Mouse (Mus musculus) layer of hippocampus, adult 2 months (tissue): ENCODE data around the gene H1fnt. TPM values are rescaled to one million over a fixed set of nuclear protein-coding genes. Genes with fewer than 3 reads are reported as not detected.

Experiments
- DNase-seq, 2 experiments: peaks; one replicate each; pipeline ENCODE4 v3.0.0; 2022; ENCODE audit warnings: low spot score in 2 of 2
- H3K27ac ChIP-seq: fragments of 200-600 bp; 2 replicates; pipeline ENCODE4 v1.8.1; 2022
- H3K4me3 ChIP-seq: fragments of 200-600 bp; 2 replicates; pipeline ENCODE4 v1.8.1; 2022; ENCODE audit warnings: mild to moderate bottlenecking
- CTCF ChIP-seq: fragments of 200-600 bp; conservative IDR thresholded peaks from 2 replicates; pipeline ENCODE4 v1.8.1; 2022; ENCODE audit warnings: antibody characterized with exemption, mild to moderate bottlenecking, moderate library complexity
- long read RNA-seq, 2 experiments: library from polyadenylated mRNA; stranded (forward); transcript quantifications; one replicate each; pipeline ENCODE4 v2.0.0; 2021; ENCODE audit warnings: borderline mapping rate in 2 of 2
- total RNA-seq, 2 experiments: library from RNA; stranded (reverse); gene quantifications; 2 replicates each; pipeline ENCODE4 v1.2.3; 2021

H1fnt gene
- not detected for total RNA-seq
- long read RNA-seq, experiment 1: 0 reads
- long read RNA-seq, experiment 2: 0 reads

DNA sequence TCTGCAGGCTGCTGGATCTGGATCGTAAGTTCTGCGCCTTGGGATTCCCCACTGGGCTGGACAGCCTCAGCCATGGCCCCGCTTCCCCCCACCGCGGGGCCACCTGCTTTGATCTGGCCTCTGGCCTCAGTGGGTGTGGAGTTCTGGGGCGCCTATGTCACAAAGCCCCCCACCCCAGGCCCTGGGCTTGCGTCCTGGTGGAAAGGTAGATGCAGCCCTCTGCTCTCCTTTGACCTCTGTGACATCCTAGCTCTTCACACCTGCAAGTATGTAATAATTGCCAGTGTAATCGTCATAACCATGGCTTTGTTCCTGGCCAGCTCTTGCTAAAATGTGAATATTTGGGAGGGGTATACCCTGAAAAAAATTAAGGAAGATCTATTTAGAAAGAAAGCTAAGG, at the start of gene H1fnt:
TSS of gene H1fnt (minus strand) at position 101 of the 400 bp plus-strand sequence.
- TF ChIP-seq CTCF: no peak

DNA sequence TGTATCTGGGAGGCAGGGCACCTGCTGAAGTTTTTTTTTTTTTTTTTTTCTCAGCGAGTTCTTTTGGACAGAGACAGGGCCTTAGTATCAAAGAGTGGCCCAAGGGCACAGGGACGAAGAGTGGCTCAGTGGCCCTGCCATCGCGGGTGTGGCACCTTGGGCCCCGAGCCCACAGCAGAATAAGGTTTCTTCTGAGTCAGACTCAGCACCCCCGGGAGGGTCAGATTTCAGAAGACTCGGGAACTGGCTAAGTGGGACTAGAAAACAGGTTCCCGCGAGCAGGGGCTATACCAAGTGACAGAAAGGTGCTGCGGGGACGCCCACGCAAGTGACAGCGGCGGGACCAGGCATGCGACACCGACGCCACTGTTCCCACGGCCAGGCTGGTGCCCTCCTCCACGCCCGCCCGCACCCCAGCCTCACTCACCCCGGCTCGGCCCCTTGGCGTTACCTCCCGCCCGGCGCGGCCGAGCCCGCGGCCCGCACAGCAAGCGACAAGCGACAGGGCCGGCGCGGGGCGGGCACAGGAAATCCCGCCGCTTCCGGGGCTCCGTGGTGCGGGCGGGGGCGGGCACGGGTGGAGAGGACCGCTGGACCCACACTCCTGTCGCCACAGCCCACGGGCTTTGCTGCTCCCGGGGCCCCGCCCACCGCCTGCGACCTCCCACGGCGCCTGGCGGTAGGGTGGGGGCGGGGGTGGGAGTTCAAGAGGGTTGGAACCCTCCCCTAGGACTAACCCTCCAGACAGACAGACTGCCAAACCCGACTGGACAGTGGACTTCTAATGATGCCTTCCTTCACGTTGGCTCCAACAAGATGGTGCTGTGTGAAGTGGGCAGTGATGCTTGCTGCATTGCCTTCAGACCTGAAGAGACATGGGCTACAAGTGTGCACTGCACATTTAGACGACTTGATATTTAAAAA, 38.8 kb upstream of the H1fnt start, which contains the start of gene Zfp641:
TSS of gene Zfp641 (minus strand) at position 534 of the 924 bp plus-strand sequence.
- peak within 1 kb of the TSS; percentile 72 for H3K4me3 ChIP-seq
- no peak for TF ChIP-seq CTCF
- H3K27ac ChIP-seq: peak within 1 kb of the TSS; percentile 86
- DNase-seq: peak; percentile 17 to 42

More for the DNA sequence above, at the start of gene H1fnt:
- no peak for DNase-seq
- Histone ChIP-seq H3K27ac (no peak within 1 kb of the TSS), H3K4me3 (no peak within 1 kb of the TSS)

DNA sequence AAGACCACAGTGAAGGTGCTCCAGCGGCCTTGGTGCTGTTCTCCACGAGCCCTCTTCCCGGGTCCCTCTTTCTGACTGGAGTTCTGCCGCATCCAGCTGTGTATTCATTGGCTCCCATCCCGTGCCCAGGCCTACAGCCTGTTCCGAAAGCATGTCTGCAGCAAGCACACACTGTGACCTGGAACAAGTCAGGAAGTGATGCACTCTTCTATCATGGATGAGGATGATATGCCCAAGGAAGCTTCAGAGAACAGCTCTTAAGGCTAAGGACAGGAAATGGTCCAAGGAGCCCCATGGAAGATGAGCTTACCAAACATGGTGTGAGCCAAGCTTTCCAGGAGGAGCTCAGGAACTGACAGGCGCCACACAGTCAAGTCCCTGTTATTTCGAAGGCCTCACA, 36.6 kb upstream of the H1fnt start:
- no peak for DNase-seq
- TF ChIP-seq CTCF: no peak
- H3K27ac ChIP-seq: no peak overlapping the region
- no peak overlapping the region for H3K4me3 ChIP-seq

DNA sequence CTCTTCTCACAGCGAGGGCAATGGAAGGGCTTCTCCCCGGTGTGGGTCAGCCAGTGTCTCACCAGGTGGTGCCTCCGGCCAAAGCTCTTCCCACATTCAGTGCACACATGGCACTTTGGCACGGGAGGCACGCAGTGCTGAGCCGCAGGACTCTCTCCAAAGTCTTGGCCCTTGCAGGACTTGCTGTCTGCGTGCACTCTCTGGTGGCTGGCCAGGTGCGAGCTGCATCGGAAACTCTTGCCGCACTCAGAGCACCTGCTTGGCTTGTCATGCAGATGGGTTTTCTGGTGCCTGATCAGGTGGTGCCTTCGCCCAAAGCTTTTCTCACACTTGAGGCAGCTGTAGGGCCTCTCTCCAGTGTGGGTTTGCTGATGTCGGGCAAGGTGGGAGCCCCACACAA, 31.5 kb upstream of the H1fnt start:
- DNase-seq: no peak
- H3K27ac ChIP-seq: no peak overlapping the region
- TF ChIP-seq CTCF: no peak
- no peak overlapping the region for H3K4me3 ChIP-seq

DNA sequence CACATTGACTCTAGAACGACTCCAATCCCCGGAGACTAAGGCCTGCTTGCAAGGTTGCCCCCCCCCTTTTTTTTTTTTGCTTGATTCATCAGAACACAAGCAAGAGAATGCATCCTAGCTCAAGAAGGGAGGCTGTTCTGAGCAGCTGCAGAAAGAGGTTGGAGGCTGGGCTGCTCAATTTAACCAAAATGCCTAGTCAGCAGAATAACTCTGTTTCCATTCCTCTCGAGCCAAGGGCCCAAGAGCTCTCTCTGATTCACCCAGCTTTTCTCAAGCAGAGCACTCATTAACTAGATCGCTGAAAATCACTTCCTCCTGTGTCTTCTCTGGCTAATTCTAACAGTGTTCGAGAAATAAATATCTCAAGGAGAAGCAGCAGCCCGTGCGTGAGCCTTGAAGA, 29.3 kb upstream of the H1fnt start:
- TF ChIP-seq CTCF: no peak
- DNase-seq: peak in 1 of 2 experiments; percentile 11
- Histone ChIP-seq H3K27ac (no peak overlapping the region), H3K4me3 (no peak overlapping the region)

DNA sequence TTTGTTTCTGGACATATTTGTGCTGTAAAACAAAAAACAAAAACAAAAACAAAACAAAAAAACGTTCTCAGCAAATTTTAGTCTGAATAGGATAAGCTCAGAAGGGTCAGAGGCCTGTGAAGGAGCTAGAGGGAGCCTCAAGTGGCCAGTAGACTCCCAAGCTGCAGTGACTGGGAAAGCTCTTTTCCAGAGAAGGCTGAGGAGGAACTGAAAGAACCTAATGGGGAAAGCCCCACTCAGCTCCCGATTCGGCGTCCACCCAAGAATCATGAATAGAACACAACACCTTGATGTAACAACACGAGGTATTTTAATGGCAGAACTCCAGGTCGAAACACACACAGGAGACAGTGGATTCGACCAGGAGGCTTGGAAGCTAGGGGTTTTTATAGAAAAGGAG, 683 bp upstream of the H1fnt start:
- H3K4me3 ChIP-seq: no peak overlapping the region
- no peak overlapping the region for H3K27ac ChIP-seq
- TF ChIP-seq CTCF: no peak
- DNase-seq: no peak

DNA sequence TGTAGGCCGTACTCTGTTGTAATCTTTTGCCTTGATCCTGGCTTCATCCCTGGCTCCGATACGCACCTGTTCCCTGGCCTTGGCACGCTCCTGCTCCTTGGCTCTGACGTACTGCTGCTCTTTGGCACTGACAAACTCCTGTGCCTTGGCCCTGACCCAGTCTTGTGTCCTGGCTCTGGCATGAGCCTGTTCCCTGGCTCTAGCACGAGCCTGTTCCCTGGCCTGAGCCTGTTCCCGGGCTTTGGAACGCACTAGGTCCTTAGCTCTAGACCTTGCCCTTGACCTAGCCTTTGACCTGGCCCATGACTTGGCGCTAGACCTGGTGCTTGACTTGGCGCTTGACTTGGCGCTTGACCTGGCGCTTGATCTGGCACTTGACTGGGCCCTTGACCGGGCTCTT, 822 bp downstream of the H1fnt start:
- Histone ChIP-seq H3K27ac (no peak overlapping the region), H3K4me3 (no peak overlapping the region)
- no peak for DNase-seq
- no peak for TF ChIP-seq CTCF

DNA sequence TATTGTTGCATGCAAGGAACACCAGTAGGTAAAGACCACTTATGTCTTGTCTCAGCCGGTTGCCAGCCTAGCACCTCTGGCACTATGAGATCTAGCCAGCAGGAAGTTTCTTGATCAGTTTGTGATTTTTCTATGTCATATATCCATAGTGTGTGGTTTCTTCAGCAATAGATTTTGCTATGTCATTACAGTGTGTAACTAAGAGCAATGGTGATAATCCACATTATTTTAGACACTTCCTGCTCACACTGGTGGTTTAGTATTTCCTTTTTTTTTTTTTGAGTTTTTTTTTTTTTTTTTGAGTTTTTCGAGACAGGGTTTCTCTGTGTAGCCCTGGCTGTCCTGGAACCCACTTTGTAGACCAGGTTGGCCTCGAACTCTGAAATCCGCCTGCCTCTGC, 21.7 kb downstream of the H1fnt start:
- no peak for TF ChIP-seq CTCF
- H3K4me3 ChIP-seq: no peak overlapping the region
- DNase-seq: no peak
- no peak overlapping the region for H3K27ac ChIP-seq

DNA sequence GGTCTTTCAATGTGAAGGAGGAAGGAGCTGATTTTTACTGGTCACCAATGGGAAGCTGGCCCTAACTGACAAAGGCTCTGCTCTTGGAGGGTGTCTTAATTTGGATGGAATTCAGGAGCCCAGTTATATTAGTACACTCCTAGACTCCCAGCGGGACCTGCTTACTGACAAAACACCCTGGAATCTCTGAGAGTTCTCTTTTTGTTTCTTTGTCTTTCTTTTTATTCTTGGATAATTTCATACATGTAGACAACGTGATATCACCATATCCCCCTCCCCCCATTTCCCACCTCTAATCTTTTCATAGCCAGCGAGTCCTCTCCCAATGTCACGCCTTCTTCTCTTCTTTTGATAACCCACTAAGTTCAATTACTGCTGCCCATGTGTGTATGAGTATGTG, 22.7 kb downstream of the H1fnt start, which contains the start of gene Olfr286:
TSS of gene Olfr286 (minus strand) at position 101 of the 400 bp plus-strand sequence.
- TF ChIP-seq CTCF: no peak
- Histone ChIP-seq H3K4me3 (no peak within 1 kb of the TSS), H3K27ac (no peak within 1 kb of the TSS)
- no peak for DNase-seq

DNA sequence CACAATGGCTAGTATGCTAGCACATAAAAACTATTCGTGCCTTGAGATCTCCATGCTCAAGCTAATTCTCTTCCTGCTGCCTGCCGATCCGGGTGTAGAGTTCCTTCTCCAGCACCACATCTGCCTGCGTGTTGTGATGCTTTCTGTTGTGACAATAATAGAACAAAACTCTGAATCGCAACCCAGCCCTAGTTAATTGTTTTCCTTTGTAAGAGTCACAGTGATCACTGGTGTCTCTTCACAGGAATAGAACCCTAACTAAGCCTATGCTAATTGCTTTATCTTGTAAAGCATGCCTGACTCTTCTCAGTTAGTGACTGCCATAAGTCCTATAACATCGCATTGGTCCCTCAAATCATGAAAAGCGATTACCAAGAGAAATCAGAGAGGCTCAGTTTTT, 31.0 kb downstream of the H1fnt start:
- Histone ChIP-seq H3K27ac (no peak overlapping the region), H3K4me3 (no peak overlapping the region)
- no peak for DNase-seq
- TF ChIP-seq CTCF: no peak

DNA sequence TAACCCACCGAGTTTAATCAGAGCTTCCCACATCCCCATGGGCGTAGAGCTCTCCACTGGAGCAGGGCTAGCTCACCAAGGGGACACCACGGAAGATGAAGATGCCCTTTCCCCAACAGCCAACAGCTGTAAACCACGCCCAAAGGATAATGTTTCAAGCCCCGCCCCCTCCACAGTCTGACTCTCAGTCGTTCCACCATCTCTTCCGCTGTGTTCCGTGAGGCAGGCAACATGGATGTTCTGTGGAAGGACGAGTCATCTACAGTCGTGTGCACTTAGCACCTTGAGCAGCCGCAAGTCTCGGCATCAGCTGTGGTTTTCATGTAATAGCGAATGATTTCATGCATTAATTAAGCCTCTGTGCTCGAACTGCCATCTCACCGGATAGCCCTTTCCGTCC, 31.5 kb downstream of the H1fnt start:
- no peak overlapping the region for H3K27ac ChIP-seq
- no peak for DNase-seq
- no peak overlapping the region for H3K4me3 ChIP-seq
- TF ChIP-seq CTCF: no peak

DNA sequence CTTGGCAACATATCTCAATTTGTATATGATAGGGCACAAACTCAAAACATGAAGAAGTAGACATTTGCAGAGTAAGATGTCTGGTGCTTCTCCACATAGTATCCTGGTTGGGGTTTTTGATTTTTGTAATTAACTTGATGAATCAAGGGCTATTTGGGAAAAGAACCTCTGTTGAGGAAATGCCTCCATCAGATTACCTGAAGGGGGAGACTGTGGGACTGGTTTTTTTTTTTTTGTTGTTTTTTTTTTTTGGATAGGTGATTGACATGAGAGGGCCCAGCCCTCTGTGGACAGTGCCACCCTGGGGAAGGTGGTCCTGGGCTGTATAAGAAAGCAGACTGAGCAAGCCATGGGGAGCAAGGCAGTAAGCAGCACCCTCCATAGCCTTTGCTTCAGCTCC, 34.7 kb downstream of the H1fnt start:
- TF ChIP-seq CTCF: no peak
- DNase-seq: no peak
- Histone ChIP-seq H3K4me3 (no peak overlapping the region), H3K27ac (no peak overlapping the region)

DNA sequence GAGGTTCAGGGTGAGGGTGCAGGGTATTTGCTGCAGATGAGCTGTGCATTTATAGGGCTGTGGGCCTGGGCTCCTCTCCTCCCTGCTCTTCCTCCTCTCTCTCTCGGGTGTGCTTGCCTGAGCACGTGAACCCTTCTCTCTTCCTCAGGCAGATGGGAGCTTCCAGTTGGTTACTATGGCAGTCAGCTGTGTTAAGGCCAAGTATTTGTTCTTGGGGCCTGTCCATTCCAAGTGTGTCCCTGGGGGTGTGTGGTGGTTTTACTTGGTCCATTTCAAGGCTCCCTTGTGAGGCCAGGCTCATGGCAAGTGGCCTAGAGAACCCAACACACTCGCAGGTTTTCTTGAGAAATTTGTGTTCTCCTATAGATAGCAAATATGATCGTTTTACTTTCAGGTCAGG, 36.2 kb downstream of the H1fnt start, which contains the start of the genes Gm44579 and Olfr287:
TSS of gene Gm44579 (minus strand) at position 101 of the 400 bp plus-strand sequence.
TSS of gene Olfr287 (minus strand) at position 180 of the 400 bp plus-strand sequence.
- TF ChIP-seq CTCF: no peak
- H3K4me3 ChIP-seq: no peak within 1 kb of the TSS
- peak in 1 of 2 experiments; percentile 3 for DNase-seq
- no peak within 1 kb of the TSS for H3K27ac ChIP-seq

DNA sequence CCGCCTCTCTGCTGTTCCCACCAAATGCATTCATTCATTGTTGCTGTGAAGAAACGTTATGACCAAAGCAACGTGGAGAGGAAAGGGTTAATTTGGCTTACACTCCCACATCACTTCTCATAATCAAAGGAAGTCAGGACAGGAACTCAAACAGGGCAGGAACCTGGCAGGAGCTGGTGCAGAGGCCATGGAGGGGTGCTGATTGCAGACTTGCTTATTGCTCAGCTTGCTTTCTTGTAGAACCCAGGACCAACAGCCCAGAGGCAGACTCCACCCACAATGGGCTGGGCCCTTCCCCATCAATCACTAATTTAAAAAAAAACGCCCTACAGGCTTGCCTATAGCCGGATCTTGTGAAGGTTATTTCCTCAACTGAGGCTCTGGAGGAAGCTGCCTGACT, 43.0 kb downstream of the H1fnt start:
- Histone ChIP-seq H3K4me3 (no peak overlapping the region), H3K27ac (no peak overlapping the region)
- DNase-seq: no peak
- no peak for TF ChIP-seq CTCF
